Mouse (Mus musculus) adrenal gland, adult 2 months (tissue): ENCODE results near the gene Metap1. TPM values are rescaled to one million over a fixed set of nuclear protein-coding genes. Genes with fewer than 3 reads are reported as not detected.
"Not testable (repeated sequence)": the region's sequence is repeated elsewhere in the genome, so short reads cannot be mapped to it uniquely, and the experiment has no call there.

ENCODE experiments used
- DNase-seq: peaks from one replicate; pipeline ENCODE4 v3.0.0; 2021
- polyA plus RNA-seq: library from polyadenylated mRNA; depleted of rRNA; stranded (reverse); fragments of >200 nt; gene quantifications from 2 replicates; pipeline ENCODE4 v1.2.3, GENCODE M21; 2012
- total RNA-seq, 2 experiments: library from RNA; stranded (reverse); gene quantifications; 2 replicates each; pipeline ENCODE4 v1.2.3; 2021

Metap1 gene
- total and polyA plus RNA-seq, 3 experiments = 6.6 to 57.2 (median 46.8) TPM

DNA sequence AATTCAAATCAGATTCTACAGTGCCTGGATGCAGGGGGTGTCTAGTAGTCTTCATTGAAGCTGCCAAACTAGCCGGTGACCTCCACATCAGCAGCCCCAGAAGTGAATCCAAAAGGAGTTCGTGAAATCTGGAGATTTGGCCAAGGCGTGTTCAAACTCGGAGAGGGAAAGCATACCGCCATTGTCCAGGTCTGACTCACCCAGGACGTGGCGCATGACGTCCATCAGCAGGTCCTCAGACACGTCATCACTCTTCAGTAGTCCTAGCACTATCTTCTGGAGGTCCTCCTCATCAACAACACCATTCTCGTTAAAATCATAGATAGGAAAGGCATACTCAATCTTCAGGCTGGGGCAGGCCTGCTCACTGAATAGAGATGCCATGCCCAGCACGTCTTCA lies 14.4 kb upstream of the Metap1 start:
- no peak for DNase-seq

DNA sequence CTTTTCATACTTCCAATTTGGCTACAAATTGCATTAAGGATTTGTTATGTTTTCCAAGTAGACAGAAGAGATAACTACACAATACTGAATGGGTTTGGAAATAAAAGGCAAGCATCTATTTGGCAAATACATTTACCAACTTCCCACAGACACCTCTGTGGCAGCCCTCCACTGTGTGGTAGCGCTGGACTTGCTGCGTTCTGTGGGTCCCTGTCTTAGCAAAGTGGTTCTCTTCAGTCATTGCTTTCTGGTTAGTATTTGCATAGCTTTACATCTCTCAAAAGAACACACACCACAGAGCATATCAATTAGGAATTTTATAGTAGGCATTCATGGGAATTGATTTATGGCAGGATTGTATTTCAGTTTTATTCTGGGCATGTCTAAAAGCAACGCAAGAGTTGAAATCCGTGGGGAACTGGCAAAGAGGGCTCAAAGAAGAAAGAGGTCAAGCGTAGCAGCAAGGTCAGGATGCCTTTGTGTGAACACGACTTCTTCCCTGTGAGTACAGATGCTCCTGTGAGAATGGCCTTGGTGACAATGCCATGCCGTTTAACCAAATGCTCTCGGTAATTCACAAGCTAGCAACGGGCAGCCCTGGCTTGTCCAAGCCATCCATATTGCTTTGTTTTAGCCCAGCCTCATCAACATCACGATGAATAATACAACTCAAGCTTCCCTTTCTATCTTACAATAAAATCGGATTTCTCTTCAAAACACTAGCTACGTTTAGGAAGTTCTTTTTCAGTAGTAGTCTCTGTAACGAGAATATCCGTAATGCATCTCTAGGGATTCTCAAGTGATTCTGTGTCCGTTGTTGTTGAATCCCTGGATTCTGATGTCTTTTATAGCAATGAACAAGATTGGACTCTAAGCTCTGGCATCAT lies 10.8 kb upstream of the Metap1 start:
- no peak for DNase-seq

DNA sequence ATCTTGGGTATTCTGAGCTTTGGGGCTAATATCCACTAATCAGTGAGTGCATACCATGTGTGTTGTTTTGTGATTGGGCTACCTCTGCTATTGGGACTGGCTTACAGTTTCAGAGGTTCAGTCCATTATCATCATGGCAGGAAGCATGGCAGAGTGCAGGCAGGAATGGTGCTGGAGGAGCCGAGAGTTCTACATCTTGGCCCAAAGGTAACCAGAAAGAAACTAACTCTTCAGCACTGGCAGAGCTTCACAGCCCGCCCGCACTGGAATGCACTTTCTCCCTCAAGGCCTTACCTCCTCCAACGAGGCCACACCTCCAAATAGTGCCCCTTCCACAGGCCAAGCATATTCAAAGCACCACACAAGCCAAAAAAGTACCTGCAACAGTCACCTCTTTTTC lies 9.4 kb upstream of the Metap1 start:
- no peak for DNase-seq

DNA sequence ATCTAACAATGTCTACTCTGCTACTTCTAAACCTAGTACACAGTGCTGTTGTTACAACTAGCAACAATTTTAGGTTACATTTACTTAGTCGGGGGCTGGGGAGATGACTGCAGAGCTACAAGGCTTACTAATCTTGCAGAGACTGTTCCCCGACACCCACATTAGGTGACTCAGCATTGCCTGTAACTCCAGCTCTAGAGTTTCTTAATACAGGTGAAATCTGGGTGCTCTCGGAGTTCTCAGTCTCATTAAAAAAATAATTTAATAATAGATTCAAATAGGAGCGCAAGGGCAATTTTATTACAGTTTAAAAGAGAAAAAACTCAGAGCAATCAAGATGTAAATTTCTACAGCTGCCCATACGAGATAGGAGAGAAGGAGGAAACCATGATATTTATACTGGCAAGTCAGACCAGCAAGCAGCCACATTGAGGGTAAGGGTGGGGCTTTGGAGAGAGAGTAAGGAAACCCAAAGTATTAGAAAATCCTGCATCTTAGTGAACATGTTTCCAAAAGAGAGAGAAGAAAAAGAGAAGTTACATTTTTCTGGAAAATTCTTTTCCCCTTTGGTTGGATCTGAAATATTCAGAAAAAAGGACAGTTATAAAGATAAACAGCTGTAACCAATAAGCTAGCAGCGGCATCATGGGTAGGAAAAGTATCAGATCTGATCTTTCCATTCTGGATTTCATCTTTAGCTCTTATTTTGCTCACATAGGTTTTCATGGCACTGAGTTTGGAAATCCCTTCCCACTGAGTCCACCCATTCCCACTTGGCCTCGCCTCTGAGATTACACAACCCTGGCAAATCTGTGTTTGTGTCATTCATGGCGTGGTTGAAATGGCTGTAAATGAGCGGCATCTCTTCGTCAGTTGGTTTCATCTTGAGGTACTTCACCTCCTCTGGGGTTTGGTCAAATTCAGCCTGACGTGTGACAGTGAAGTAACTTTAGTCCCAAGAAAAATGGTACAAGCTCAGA lies 6.1 kb upstream of the Metap1 start:
- DNase-seq = no peak

DNA sequence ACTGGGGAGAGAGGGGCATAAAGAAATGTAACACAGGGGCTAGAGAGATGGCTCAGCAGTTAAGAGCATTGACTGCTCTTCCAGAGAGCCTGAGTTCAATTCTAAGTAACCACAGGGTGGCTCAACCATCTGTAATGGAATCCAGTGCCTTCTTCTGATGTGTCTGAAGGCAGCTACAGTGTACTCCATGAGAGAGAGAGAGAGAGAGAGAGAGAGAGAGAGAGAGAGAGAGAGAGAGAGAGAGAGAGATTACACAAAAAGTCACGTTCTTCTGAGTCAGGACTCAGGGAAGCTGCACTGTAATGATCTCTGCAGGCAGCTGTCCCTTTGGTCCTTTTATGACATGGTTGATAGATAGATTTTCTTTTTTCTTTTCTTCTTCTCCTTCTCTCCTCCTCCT lies 5.2 kb upstream of the Metap1 start:
- DNase-seq = no peak

DNA sequence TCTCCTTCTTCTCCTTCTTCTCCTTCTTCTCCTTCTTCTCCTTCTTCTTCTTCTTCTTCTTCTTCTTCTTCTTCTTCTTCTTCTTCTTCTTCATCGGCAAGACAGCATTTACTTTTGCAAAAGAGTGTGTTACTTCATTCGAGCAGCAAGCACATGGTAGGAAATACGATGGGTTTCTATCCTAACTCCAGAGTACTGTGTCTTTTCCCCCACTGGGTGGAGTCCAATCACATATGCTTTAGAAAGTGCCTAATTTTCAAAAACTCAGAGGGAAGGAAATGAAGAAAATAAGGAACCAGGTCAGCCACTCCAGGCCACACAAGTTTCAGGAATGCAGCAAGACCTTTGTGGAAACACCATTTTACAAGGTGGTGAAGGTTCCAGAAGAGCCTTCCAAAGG lies 4.4 kb upstream of the Metap1 start:
- no peak for DNase-seq

DNA sequence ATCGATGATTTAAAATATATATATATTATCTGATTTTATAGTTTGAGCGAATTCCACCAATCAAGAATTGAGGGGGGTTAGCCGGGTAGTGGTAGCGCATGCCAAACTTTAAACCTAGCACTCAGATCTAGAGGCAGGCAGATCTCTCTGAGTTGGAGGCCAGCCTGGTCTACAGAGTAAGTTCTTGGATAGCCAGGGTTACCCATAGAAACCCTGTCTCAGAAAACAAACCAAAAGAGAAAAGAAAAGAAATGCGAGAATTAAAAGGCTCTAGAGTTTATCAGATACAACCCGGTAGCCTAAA lies 671 bp upstream of the Metap1 start:
- no peak for DNase-seq

DNA sequence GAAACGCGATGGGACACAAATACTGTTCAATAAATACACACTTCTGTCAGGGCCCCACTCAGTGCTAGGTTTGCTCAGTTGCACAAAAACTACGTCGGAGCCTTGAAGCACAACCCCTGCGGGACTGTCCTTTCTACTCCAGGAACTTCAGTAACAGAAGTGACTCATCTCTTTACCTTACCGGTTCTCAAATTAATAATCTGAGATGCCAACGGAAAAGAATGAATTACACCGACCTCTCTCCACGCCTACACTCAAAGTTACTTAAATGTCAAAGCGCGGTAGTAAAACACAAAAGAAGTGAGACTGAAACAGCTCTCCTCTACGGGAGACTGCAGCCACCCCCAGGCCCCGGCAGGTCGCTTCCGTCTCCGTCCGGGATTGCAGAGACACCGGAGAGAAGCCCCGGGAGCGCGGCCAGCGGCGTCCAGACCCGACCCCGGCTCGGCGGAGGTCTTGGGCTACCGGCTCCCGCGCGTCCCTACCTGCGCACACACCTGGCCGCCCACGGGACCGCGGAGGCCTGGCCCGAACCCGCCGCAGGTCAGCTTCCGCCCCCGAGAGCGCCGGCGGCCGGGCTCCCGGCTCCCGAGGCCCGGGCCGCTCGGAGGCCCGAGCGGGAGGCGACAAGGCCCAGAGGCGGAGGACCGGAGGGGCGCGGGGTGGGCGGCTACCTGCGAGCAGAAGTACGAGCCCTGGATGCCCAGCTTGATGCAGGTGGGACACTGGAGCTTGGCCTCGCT lies 560 bp downstream of the Metap1 start:
- no peak for DNase-seq

DNA sequence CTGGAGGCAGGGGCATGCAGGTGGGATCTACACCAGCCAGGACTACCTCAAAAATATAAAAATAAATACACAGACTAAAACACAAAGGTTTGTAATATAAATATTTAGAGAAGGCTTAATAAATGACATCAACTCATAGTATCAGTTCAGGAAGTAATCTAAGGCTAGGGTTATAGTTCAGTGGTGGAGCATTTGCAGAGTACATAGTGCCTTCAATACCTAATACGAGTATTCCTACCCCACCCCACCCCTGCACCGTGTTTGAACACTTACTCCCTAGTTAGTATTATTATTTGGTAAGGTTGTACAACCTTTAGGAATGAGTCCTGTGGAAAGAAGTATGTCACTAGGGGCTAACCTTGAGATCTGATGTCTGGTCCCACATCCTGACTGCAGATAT lies 6.1 kb downstream of the Metap1 start:
- no peak for DNase-seq

DNA sequence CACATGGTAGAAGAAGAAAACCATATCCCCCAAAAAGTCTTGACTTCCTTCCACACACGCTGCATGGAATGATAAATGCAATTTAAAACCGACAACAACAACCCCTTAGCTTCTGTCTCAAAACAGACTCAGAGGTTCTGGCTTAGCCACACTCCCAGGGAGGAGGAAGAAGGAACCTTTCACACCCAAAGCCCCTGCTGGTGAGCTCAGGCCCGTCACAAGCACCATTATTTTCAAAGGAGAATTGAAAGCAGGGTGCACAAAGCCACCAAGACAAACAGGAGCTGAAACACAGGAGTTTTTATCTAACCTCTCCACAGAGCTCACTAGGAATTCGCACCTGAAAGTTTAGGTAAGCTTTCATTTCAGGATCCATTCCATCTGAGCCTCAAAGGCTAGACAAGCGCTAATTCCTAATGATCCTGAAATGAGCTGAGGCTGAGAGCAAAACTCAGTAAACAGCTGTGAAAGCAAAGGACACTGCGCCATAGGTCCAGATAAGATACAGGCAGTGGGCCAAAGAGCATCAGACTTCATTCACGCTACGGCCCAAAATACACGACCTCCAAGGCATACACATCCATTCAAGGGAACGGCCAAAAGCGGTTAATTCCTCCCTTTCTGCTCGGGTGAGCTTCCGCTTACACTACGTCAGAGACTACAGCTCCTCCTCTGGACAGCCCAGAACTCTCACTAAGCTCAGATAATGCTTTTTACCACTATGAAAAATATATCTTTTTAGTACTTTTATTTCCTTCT lies 7.6 kb downstream of the Metap1 start:
- peak; percentile 17 for DNase-seq

DNA sequence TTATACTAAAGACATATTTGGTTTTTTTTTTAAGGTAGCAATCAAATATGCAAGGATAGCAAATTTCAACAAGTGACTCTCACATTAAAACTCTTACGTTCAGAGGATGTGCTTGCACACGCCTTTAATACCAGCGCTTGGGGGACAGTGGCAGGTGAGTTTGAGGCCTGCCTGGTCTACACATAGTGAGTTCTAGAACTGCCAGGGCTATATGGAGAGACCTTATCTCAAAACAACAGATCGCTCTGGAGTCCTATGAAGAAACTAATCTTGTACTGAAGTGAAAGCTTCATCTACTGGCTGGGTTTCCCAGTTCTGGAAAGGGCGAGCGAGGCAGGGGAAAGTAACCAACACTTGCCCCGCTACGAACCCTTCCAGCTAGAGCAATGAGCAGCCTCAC lies 9.8 kb downstream of the Metap1 start:
- no peak for DNase-seq

DNA sequence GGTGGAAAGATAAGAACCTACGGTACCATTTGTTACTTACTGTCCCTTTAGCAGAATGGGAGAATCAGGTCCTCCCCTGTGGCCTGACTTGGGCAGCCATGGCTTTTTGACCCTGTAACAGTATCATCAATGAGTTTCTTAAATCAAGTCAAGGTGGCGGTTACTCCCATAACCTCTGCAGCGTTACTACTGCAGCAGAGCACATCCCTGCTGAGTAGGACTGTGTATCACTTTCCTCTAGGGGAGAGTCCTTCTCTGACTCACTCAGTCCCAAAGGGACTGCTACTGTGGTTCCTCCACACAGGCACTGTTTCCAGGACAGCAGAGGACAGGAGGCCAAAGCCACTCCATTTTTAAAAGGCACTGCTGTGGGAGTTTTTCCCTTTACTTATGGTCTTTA lies 18.2 kb downstream of the Metap1 start:
- no peak for DNase-seq

DNA sequence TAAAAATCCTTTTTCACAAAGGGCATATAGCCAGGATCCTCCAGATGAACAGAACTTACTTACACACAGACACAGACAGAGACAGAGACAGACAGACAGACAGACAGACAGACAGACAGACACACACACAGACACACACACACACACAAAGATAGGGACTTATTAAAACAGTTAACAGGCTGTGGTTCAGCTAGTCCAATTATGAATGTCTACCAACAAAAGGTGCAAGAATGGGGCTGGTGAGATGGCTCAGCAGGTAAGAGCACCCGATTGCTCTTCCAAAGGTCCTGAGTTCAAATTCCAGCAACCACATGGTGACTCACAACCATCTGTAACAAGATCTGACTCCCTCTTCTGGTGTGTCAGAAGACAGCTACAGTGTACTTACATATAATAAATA lies 22.7 kb downstream of the Metap1 start:
- not testable (repeated sequence) for DNase-seq

DNA sequence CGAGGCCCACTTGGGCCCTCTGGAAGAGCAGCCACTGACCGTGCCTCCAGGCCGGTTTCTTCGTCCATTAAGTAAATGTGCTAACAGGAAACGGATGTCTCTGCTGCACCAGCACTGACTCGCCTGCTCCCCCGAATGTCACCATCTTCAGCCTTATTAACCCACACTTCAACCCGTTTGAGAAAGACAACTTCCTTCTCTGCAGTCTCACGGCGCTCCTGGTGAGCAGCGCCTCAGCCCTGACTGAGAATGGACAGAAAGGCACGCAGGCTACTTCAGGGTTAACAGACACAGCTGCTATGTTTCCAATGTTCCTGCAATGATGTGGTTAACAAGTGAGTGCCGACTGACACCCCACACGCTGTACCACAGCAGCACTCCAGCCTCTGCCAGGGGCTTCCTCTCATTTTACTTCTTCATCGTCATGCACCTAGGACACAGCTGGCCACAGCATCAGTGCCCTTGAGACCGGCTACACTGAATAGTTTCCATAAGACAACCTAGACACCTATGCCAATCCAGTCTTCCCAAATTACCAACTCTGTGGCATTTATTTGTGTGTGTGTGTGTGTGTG lies 24.7 kb downstream of the Metap1 start:
- no peak for DNase-seq

DNA sequence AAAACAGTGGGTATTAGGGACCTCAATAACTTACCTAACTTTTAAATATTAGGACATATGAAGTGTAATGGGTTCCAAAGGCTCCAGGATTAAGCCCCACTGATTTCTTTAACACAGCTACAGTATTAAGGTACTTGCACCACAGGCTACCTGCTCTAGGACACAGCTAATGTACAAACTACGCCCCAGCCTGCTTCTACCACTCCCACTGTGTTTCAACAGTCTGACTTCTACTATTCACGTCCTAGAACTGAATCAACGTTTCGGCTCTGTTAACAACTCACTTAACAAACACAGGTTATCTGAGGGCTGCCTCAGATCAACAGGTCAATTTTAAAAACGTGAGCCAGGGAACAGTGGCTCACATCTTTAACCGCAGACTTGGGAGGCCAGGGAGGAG lies 25.5 kb downstream of the Metap1 start:
- no peak for DNase-seq

DNA sequence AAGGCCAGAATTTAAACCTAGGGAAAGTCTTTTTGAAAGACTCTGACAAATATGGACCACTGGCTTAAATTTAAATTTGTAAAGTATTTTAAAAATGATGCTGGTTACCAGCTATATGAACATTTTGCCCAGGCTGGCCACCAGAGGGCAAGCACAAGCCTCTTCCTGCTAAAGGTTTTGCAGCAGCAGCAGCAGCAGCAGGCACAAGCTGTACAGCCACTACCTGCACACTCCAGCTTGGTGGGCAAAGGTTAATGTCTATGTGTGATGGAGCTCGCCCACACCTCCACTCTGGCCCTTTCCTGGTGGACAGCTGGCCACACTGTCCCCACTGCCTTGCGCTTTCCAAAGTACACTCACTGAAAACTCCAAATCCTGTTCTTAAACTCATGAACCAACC lies 26.2 kb downstream of the Metap1 start:
- no peak for DNase-seq

DNA sequence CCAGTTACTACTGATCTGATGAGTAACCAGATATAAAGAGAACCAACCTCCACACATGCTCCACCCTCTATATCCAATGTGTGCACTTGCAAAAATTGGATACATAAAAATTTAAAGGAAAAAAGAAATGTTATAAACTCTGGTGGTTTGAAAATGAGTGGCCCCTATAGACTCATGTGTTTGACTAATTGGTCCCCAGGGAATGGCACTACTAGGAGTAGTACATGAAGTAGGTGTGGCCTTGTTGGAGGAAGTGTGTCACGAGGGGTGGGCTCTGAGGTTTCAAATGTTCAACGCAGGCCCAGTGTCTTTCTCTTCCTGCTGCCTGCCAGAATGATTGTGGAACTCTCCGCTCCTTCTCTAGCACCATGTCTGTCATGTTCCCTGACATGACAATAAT lies 27.5 kb downstream of the Metap1 start:
- DNase-seq = no peak

DNA sequence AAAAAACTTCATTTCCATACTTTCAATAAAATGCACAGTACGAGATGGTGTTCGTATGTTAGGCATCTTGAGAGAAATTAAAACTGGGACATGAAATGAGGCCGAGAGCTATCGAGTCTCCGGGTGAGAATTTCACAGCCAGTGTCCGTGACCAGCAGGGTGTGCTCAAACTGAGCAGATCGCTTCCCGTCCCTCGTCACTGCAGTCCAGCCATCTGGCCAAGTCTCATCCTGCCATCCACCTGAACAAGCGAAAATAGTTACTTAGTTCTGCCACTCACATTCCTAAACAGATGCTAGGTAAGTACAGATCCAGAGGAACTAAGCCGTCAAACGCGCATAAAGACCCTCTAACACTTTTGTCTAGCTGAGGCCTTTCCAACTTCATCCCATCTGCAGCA lies 29.1 kb downstream of the Metap1 start:
- DNase-seq = no peak

DNA sequence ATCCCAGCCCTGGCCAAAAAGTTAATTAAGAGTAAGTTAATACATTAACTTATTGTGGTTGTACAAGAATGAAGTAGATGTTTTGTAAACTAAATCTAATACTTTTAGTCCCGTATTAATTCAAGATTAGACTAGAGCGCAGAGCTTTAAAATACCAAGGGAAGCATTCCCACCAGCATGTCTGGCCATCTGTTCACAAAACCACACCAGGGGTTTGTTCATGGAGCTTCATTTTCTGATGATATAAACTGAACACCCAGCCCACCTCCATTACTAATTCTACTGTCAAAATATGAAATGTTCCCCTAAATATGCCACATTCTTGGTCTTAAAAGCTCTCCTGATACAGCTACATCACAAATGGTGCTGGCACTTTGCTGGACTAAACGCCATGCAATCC lies 30.9 kb downstream of the Metap1 start:
- no peak for DNase-seq

DNA sequence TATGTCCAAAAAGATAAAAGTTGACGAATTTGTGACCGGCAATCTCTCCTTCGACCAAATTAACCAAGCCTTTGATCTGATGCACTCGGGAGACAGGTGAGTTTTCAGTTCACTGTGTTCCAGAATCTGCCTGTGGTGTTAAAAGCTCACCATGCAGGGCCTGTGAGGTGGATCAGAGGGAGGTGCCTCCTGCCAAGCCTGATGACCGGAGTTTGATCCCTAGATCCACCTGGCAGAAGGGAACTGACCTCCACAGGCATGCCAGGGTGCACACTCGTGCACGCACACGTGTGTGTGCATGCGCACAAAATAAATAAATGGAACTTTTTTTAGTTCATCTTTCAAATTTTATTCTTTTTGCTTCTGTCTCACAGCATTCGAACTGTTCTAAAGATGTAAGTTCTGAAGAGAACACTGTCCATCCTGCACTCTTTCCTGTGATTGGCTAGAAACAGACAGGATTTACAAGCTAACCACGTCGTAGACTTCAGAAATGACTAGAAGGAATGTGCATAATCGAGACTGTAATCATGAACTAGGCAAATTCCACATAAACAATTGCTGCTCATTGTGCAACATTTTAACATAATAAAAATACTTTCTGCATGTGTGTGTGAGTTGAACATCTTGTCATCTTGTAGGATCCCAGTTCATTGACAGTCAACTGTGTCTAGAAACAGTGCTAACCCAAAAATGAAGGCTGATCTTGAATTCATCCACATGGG lies 34.4 kb downstream of the Metap1 start:
- no peak for DNase-seq

DNA sequence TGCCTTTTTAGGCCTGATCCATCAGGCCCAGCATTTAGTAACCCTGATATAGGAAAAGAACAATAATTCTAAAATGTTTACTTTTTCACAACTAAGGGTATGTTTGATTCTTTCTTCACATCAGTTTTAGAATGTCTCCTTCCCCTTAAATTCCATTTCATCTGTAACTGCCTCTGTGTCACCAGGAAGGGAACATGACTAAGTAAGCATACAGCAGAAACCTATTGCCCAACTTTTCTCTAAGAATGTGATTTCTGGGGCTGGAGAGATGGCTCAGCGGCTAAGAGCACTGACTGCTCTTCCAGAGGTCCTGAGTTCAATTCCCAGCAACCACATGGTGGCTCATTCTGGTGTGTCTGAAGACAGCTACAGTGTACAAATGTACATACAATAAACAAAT lies 35.1 kb downstream of the Metap1 start:
- DNase-seq = no peak
